Mouse (Mus musculus) neural tube, embryonic 10.5 days (tissue): ENCODE measurements around the gene Lsm10.

Source experiments
- DNase-seq: peaks from one replicate; pipeline ENCODE4 v3.0.0-alpha.2; 2017; ENCODE audit warnings: low spot score; ENCODE audit errors: extremely low spot score

The Lsm10 gene

GRCm38 (mm10) chr4:126096464-126097111 is at the start of gene Lsm10:
Lsm10 (plus strand) TSS chr4:126096623.
- peak; percentile 92 for DNase-seq

GRCm38 (mm10) chr4:126046851-126047585 is 49.4 kb upstream of the Lsm10 start, which contains the start of gene Mrps15:
Mrps15 (plus strand) TSS chr4:126046925.
- DNase-seq: peak; percentile 88

GRCm38 (mm10) chr4:126051617-126052016 is 44.8 kb upstream of the Lsm10 start:
- DNase-seq: no peak

- no peak for DNase-seq
These were observed 39.0 kb upstream of the Lsm10 start for GRCm38 (mm10) chr4:126057207-126058133.

GRCm38 (mm10) chr4:126058134-126058996 is 38.1 kb upstream of the Lsm10 start, which contains the start of gene Oscp1:
Oscp1 (plus strand) TSS chr4:126058565.
- peak; percentile 94 for DNase-seq

GRCm38 (mm10) chr4:126058997-126059362 is 37.4 kb upstream of the Lsm10 start:
- DNase-seq: no peak

GRCm38 (mm10) chr4:126062856-126063255 is 33.6 kb upstream of the Lsm10 start:
- DNase-seq: no peak

GRCm38 (mm10) chr4:126065241-126065640 is 31.2 kb upstream of the Lsm10 start:
- no peak for DNase-seq

- DNase-seq: no peak
These were observed 28.9 kb upstream of the Lsm10 start for GRCm38 (mm10) chr4:126067401-126068077.

GRCm38 (mm10) chr4:126068842-126069241 is 27.6 kb upstream of the Lsm10 start:
- no peak for DNase-seq

GRCm38 (mm10) chr4:126077833-126078232 is 18.6 kb upstream of the Lsm10 start:
- no peak for DNase-seq

GRCm38 (mm10) chr4:126079266-126079665 is 17.2 kb upstream of the Lsm10 start:
- no peak for DNase-seq

- no peak for DNase-seq
These were observed 14.8 kb upstream of the Lsm10 start for GRCm38 (mm10) chr4:126081601-126082000.

- DNase-seq: no peak
These were observed 13.4 kb upstream of the Lsm10 start for GRCm38 (mm10) chr4:126083021-126083420.

- no peak for DNase-seq
These were observed 12.0 kb upstream of the Lsm10 start for GRCm38 (mm10) chr4:126084382-126084781.

GRCm38 (mm10) chr4:126085996-126086576 is 10.3 kb upstream of the Lsm10 start:
- peak; percentile 84 for DNase-seq

- DNase-seq: no peak
These were observed 6.1 kb upstream of the Lsm10 start for GRCm38 (mm10) chr4:126090101-126090847.

- no peak for DNase-seq
These were observed 5.6 kb upstream of the Lsm10 start for GRCm38 (mm10) chr4:126090848-126091124.

- no peak for DNase-seq
These were observed 4.5 kb upstream of the Lsm10 start for GRCm38 (mm10) chr4:126091873-126092272.
